Mouse (Mus musculus): Measurements from ENCODE around the gene Zfp605. TPM values are rescaled to one million over a fixed set of nuclear protein-coding genes. Genes with fewer than 3 reads are reported as not detected.

Zfp605 gene
- polyA plus RNA-seq, 1 experiment from 2014 or later = 2.9 TPM

GRCm38 (mm10) chr5:110178628-110179027 is 68.7 kb downstream of the Zfp605 start:
- H3K4me2 ChIP-seq = no peak overlapping the region
- WGBS (ENCODE audit: insufficient replicate concordance) = 67% methylated on average over 2 of the region's 2 CpGs
- no peak overlapping the region for H3K27ac ChIP-seq (ENCODE audit: low read depth, low read length)
- H3K4me3 ChIP-seq (ENCODE audit: low read depth, low read length) = no peak overlapping the region
- H3K9me3 ChIP-seq (replicated peaks; ENCODE audit: control insufficient read depth, low read length) = no peaks in the 10 kb centered on the region
- H3K9ac ChIP-seq (ENCODE audit: low read depth, low read length) = no peak overlapping the region
- no peak for ATAC-seq (replicated peaks; ENCODE audit: insufficient number of reproducible peaks, low FRiP score, low TSS enrichment)
- no peaks in the 10 kb centered on the region for H3K27me3 ChIP-seq (ENCODE audit: control insufficient read depth, insufficient read depth, low read length)
- peaks cover 6% of the 10 kb centered on the region for H3K4me1 ChIP-seq (ENCODE audit: control insufficient read depth, insufficient read depth, low read length)
- peaks cover 8% of the 10 kb centered on the region; the same call in 1 of the 2 replicates for H3K36me3 ChIP-seq (ENCODE audit: control insufficient read depth, insufficient read depth, low read length)

Other genes with a start within 250 kb of the Zfp605 start
- gene Gm15446, start 186.7 kb upstream of the Zfp605 start, polyA plus RNA-seq (2014; fragmentation: Nextera tagmentation; extraction: Ambion mirVana) = 0.44 and 0.62 TPM in 2 replicates
- gene Zfp932, start 113.6 kb upstream of the Zfp605 start, polyA plus RNA-seq (2014; fragmentation: Nextera tagmentation; extraction: Ambion mirVana) = 13.3 and 15.5 TPM in 2 replicates
- 1.7 and 3.5 TPM in 2 replicates for gene Gm17655, start 37.6 kb upstream of the Zfp605 start, polyA plus RNA-seq (2014; fragmentation: Nextera tagmentation; extraction: Ambion mirVana)
- gene Gm35315, start 15.7 kb upstream of the Zfp605 start, polyA plus RNA-seq (2014; fragmentation: Nextera tagmentation; extraction: Ambion mirVana) = 0.24 and 1.0 TPM in 2 replicates
- 0.32 and 0.33 TPM in 2 replicates for gene Plcxd1, start 10.1 kb upstream of the Zfp605 start, polyA plus RNA-seq (2014; fragmentation: Nextera tagmentation; extraction: Ambion mirVana)
- gene Gtpbp6, start 1.9 kb upstream of the Zfp605 start, polyA plus RNA-seq (2014; fragmentation: Nextera tagmentation; extraction: Ambion mirVana) = 18.1 and 19.8 TPM in 2 replicates
- gene Chfr, start 25.8 kb downstream of the Zfp605 start, polyA plus RNA-seq (2014; fragmentation: Nextera tagmentation; extraction: Ambion mirVana) = 35.7 and 38.1 TPM in 2 replicates
- gene Golga3, start 66.6 kb downstream of the Zfp605 start, polyA plus RNA-seq (2014; fragmentation: Nextera tagmentation; extraction: Ambion mirVana) = 19.2 and 20.9 TPM in 2 replicates
- 24.8 and 28.7 TPM in 2 replicates for gene Ankle2, start 120.9 kb downstream of the Zfp605 start, polyA plus RNA-seq (2014; fragmentation: Nextera tagmentation; extraction: Ambion mirVana)
- gene Pgam5, start 159.8 kb downstream of the Zfp605 start, polyA plus RNA-seq (2014; fragmentation: Nextera tagmentation; extraction: Ambion mirVana) = 55.4 and 64.6 TPM in 2 replicates
- gene Pxmp2, start 176.1 kb downstream of the Zfp605 start, polyA plus RNA-seq (2014; fragmentation: Nextera tagmentation; extraction: Ambion mirVana) = 15.1 and 18.0 TPM in 2 replicates
- 21.2 and 25.7 TPM in 2 replicates for gene Pole, start 176.2 kb downstream of the Zfp605 start, polyA plus RNA-seq (2014; fragmentation: Nextera tagmentation; extraction: Ambion mirVana)
- gene P2rx2, start 233.1 kb downstream of the Zfp605 start, polyA plus RNA-seq (2014; fragmentation: Nextera tagmentation; extraction: Ambion mirVana) = 0.27 TPM in 1 of 2 replicates, not detected in the other
- gene Lrcol1, start 234.6 kb downstream of the Zfp605 start, polyA plus RNA-seq (2014; fragmentation: Nextera tagmentation; extraction: Ambion mirVana) = not detected in 2 replicates

All from heart, embryonic 11.5 days (tissue).